ENCODE assay signal across 10 mouse cellular contexts in the genomic region with DNA sequence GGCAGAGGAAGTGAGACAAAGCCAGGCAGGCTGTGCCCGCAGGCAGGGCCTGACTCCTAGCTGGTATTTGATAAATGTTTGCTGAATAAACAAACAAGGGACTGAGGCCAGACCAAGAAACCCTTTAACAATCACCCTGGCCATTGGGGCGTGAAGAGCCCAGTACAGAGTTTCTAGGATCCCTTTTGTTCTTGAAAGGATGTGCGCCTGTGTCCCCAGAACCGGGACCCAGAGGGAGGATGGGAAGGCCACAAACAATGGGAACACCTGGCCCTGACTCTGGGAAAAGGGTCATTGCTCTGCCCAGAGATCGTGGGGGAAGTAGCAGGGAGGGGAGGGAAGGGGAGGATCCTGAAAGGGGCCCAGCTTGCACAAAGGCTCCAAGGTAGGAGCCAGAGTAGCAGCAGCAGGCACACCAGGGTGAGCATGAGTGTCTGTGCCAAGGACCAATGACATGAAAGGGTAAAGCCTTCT. TPM values are rescaled to one million over a fixed set of nuclear protein-coding genes. Genes with fewer than 3 reads are reported as not detected.
DNase-seq lines count a peak whose midpoint lies in the region; ATAC-seq and TF ChIP-seq lines count a peak whose summit lies in the region.
"Had no signal": no experiment of that assay in that cellular context is flagged by ENCODE, and none has a peak within 500 bp of the region (broad histone marks: within the 10 kb centered on the region; RNA-seq: fewer than 3 reads in every experiment).

No protein-coding gene starts in this region.

- no peak for TF ChIP-seq CTCF in lung, embryonic 14.5 days (IDR thresholded peaks at IDR 0.05; ENCODE audit: low read depth)
- no peak for TF ChIP-seq CTCF in lung, adult 2 months (IDR thresholded peaks at IDR 0.05; ENCODE audit: insufficient read depth, low read length)

- peaks cover 15% of the 10 kb centered on the region for H3K4me1 ChIP-seq in lung, embryonic 14.5 days (ENCODE audit: insufficient read depth)
- peaks cover 10% of the 10 kb centered on the region for H3K4me1 ChIP-seq in lung, adult 2 months (ENCODE audit: control insufficient read depth, insufficient read depth, low read length)
- H3K4me1 ChIP-seq in kidney, embryonic 14.5 days (ENCODE audit: control insufficient read depth, insufficient read depth, low read length): peaks cover 38% of the 10 kb centered on the region
- H3K4me1 ChIP-seq: megakaryocyte, embryonic 14.5 days had no signal

- 0 out of 2 replicates have a peak, but pooled peaks have one; percentile 33 for ATAC-seq in lung, embryonic 14.5 days (ENCODE audit: insufficient read depth)
- ATAC-seq in kidney, embryonic 14.5 days (ENCODE audit: low FRiP score, low TSS enrichment): peak; percentile 75

- no peaks in the 10 kb centered on the region for H3K27me3 ChIP-seq in lung, embryonic 14.5 days (ENCODE audit: insufficient read depth, low read length)
- H3K27me3 ChIP-seq in kidney, embryonic 14.5 days (ENCODE audit: control insufficient read depth, insufficient read depth, low read length): no peaks in the 10 kb centered on the region
- H3K27me3 ChIP-seq: embryonic facial prominence, embryonic 12.5 days had no signal

- H3K27ac ChIP-seq in lung, embryonic 14.5 days (ENCODE audit: low read depth): peak overlapping the region; percentile 50; the same call in 1 of the 2 replicates
- H3K27ac ChIP-seq in kidney, embryonic 14.5 days (ENCODE audit: low read depth, low read length): peak overlapping the region; percentile 76

- no peak overlapping the region for H3K4me3 ChIP-seq in lung, embryonic 14.5 days (ENCODE audit: low read depth, low read length)
- no peak overlapping the region for H3K4me3 ChIP-seq in lung, adult 2 months (replicated peaks; ENCODE audit: extremely low read depth, low read depth, low read length)
- H3K4me3 ChIP-seq in kidney, embryonic 14.5 days (ENCODE audit: low read length): no peak overlapping the region
- H3K4me3 ChIP-seq: embryonic facial prominence, embryonic 12.5 days; megakaryocyte, embryonic 14.5 days had no signal

- H3K4me2 ChIP-seq in lung, embryonic 14.5 days: no peak overlapping the region
- H3K4me2 ChIP-seq in kidney, embryonic 14.5 days (replicated peaks; ENCODE audit: low read depth, low read length): no peak overlapping the region
- H3K4me2 ChIP-seq: embryonic facial prominence, embryonic 12.5 days had no signal

- H3K36me3 ChIP-seq in lung, embryonic 14.5 days (ENCODE audit: insufficient read depth): no peaks in the 10 kb centered on the region
- H3K36me3 ChIP-seq in kidney, embryonic 14.5 days (ENCODE audit: control insufficient read depth, insufficient read depth, low read length): no peaks in the 10 kb centered on the region
- H3K36me3 ChIP-seq: embryonic facial prominence, embryonic 12.5 days had no signal

- WGBS in lung, embryonic 14.5 days: 28% methylated on average over 5 of the region's 5 CpGs
- WGBS in lung, adult 2 months: 25% methylated on average over 5 of the region's 5 CpGs
- WGBS in kidney, embryonic 14.5 days: 11% methylated on average over 5 of the region's 5 CpGs

- no peak for TF ChIP-seq POLR2A in lung, adult 2 months (IDR thresholded peaks at IDR 0.05; ENCODE audit: borderline replicate concordance, extremely low read depth, low read depth, low read length)

- H3K9ac ChIP-seq in lung, embryonic 14.5 days: no peak overlapping the region
- no peak overlapping the region for H3K9ac ChIP-seq in kidney, embryonic 14.5 days (ENCODE audit: low read depth, low read length)
- H3K9ac ChIP-seq: embryonic facial prominence, embryonic 12.5 days had no signal

- H3K9me3 ChIP-seq in lung, embryonic 14.5 days (ENCODE audit: low read depth, low read length): no peaks in the 10 kb centered on the region
- no peaks in the 10 kb centered on the region for H3K9me3 ChIP-seq in kidney, embryonic 14.5 days (ENCODE audit: control insufficient read depth, low read length)
- H3K9me3 ChIP-seq: embryonic facial prominence, embryonic 12.5 days; megakaryocyte, embryonic 14.5 days had no signal

- DNase-seq in lung, embryonic 14.5 days: peak; percentile 29
- no peak for DNase-seq in lung, adult 2 months
- peak; percentile 42 for DNase-seq in embryo, embryonic 11 days
- peak; percentile 87 for DNase-seq in retina, postnatal 1 day
- DNase-seq in cerebellum, adult 9-10 months: no peak
- no peak for DNase-seq in spleen, postnatal 10 days (ENCODE audit: low spot score in 2 of 2)
- DNase-seq: adrenal gland, postnatal 36 days had no signal

RNA-seq across cellular contexts. Expression of gene Klhdc7a, which starts 9.5 kb away (rescaled TPM):
- polyA plus RNA-seq in lung, embryonic 14.5 days (2014; fragmentation: Nextera tagmentation; extraction: Ambion mirVana): 0.47 and 0.53 TPM in 2 replicates
- 7.4 and 7.8 TPM in 2 replicates for polyA plus RNA-seq in lung, adult 2 months (2012; rRNA removed)
- polyA plus RNA-seq in kidney, embryonic 14.5 days (2014; fragmentation: Nextera tagmentation; extraction: Ambion mirVana): 2.0 and 4.1 TPM in 2 replicates

Comparison
In these comparisons a context has a peak if more than half of its experiments do, and no peak if none do; other contexts are left out.
1. DNase-seq: peak in lung, embryonic 14.5 days (single experiment), embryo, embryonic 11 days (single experiment) and retina, postnatal 1 day (single experiment); none in lung, adult 2 months (single experiment), cerebellum, adult 9-10 months (single experiment) and spleen, postnatal 10 days (0 of 2).